In the genomic region with DNA sequence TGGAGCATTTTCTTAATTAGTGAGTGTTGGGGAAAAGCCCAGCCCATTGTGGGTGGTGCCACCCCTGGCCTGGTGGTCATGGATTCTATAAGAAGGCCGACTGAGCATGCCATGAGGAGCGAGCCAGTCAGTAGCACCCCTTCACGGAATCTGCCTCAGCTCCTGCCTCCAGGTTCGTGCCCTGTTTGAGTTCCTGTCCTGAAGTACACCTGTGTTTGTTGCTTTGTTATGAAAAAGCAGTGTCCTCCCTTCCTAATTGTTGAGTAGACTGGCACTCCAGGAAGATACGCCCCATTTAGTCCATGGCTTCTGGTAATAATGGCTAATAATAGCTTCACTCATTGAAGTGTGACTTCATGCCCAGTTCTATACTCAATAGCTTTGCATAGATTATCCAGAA, we compare ENCODE assay signal across 9 mouse cellular contexts. TPM values are rescaled to one million over a fixed set of nuclear protein-coding genes. Genes with fewer than 3 reads are reported as not detected.
DNase-seq lines count a peak whose midpoint lies in the region; ATAC-seq lines count a peak whose summit lies in the region.
"Had no signal": no experiment of that assay in that cellular context is flagged by ENCODE, and none has a peak within 500 bp of the region (broad histone marks: within the 10 kb centered on the region; RNA-seq: fewer than 3 reads in every experiment).

A gene (plus strand): TSS at position 123 of the 400 bp plus-strand sequence.

- no peak within 1 kb of the TSS for H3K27ac ChIP-seq in kidney, embryonic 15.5 days
- H3K27ac ChIP-seq in embryonic facial prominence, embryonic 11.5 days (replicated peaks; ENCODE audit: low read depth, low read length): no peak within 1 kb of the TSS
- no peak within 1 kb of the TSS for H3K27ac ChIP-seq in hindbrain, embryonic 14.5 days
- H3K27ac ChIP-seq in midbrain, embryonic 15.5 days: 0 out of 2 replicates have a peak within 1 kb of the TSS, but pooled peaks have one; percentile 14

- H3K4me1 ChIP-seq in kidney, embryonic 15.5 days: peaks cover 13% of the 10 kb centered on the region; the same call in 1 of the 2 replicates
- no peaks in the 10 kb centered on the region; the same call in 1 of the 2 replicates for H3K4me1 ChIP-seq in embryonic facial prominence, embryonic 11.5 days (ENCODE audit: control insufficient read depth, insufficient read depth, low read length)
- peaks cover 11% of the 10 kb centered on the region; the same call in 1 of the 2 replicates for H3K4me1 ChIP-seq in hindbrain, embryonic 14.5 days (replicated peaks; ENCODE audit: control insufficient read depth, insufficient read depth, low read length)
- peaks cover 15% of the 10 kb centered on the region for H3K4me1 ChIP-seq in midbrain, embryonic 15.5 days

- ATAC-seq in kidney, embryonic 15.5 days (replicated peaks; ENCODE audit: low FRiP score): no peak
- ATAC-seq in embryonic facial prominence, embryonic 11.5 days (replicated peaks; ENCODE audit: insufficient number of reproducible peaks, low FRiP score, low TSS enrichment, low read depth): 0 out of 2 replicates have a peak, but pooled peaks have one; percentile 11
- no peak for ATAC-seq in hindbrain, embryonic 14.5 days (ENCODE audit: low FRiP score)
- no peak for ATAC-seq in midbrain, embryonic 15.5 days (replicated peaks)

- H3K9ac ChIP-seq in kidney, embryonic 15.5 days: no peak within 1 kb of the TSS
- H3K9ac ChIP-seq in embryonic facial prominence, embryonic 11.5 days (replicated peaks; ENCODE audit: low read length): no peak within 1 kb of the TSS
- H3K9ac ChIP-seq in hindbrain, embryonic 14.5 days: no peak within 1 kb of the TSS
- H3K9ac ChIP-seq in midbrain, embryonic 15.5 days: no peak within 1 kb of the TSS

- H3K27me3 ChIP-seq in kidney, embryonic 15.5 days: peaks cover 18% of the 10 kb centered on the region; the same call in 1 of the 2 replicates
- H3K27me3 ChIP-seq in embryonic facial prominence, embryonic 11.5 days (ENCODE audit: control insufficient read depth, insufficient read depth, low read length): no peaks in the 10 kb centered on the region
- no peaks in the 10 kb centered on the region for H3K27me3 ChIP-seq in hindbrain, embryonic 14.5 days (ENCODE audit: control insufficient read depth, insufficient read depth, low read length)
- H3K27me3 ChIP-seq in midbrain, embryonic 15.5 days (replicated peaks): 0 out of 2 replicates have a peak, but pooled peaks cover 3% of the 10 kb centered on the region

- 63% methylated on average over 5 of the region's 5 CpGs for WGBS in kidney, embryonic 15.5 days
- 59% methylated on average over 5 of the region's 5 CpGs for WGBS in embryonic facial prominence, embryonic 11.5 days
- WGBS in hindbrain, embryonic 14.5 days: 58% methylated on average over 5 of the region's 5 CpGs
- 66% methylated on average over 5 of the region's 5 CpGs for WGBS in midbrain, embryonic 15.5 days

- H3K4me2 ChIP-seq in kidney, embryonic 15.5 days: peak within 1 kb of the TSS; percentile 46
- H3K4me2 ChIP-seq in embryonic facial prominence, embryonic 11.5 days (ENCODE audit: low read depth, low read length): 0 out of 2 replicates have a peak within 1 kb of the TSS, but pooled peaks have one; percentile 25
- H3K4me2 ChIP-seq in hindbrain, embryonic 14.5 days (replicated peaks): peak within 1 kb of the TSS; percentile 19
- peak within 1 kb of the TSS; percentile 28 for H3K4me2 ChIP-seq in midbrain, embryonic 15.5 days

- H3K4me3 ChIP-seq in kidney, embryonic 15.5 days (replicated peaks): no peak within 1 kb of the TSS
- no peak within 1 kb of the TSS for H3K4me3 ChIP-seq in embryonic facial prominence, embryonic 11.5 days (ENCODE audit: low read depth, low read length)
- H3K4me3 ChIP-seq in hindbrain, embryonic 14.5 days (replicated peaks; ENCODE audit: low read length): no peak within 1 kb of the TSS
- H3K4me3 ChIP-seq in midbrain, embryonic 15.5 days: peak within 1 kb of the TSS; percentile 9

- no peak for DNase-seq in kidney, adult 18-20 months
- no peak for DNase-seq in embryonic facial prominence, embryonic 11.5 days (ENCODE audit: low spot score)
- DNase-seq in hindbrain, embryonic 14.5 days (ENCODE audit: low spot score): no peak
- no peak for DNase-seq in urinary bladder, postnatal 10 days (ENCODE audit: low spot score)
- no peak for DNase-seq in adrenal gland, adult 18-20 months (ENCODE audit: low spot score in 2 of 2)
- no peak for DNase-seq in MN1 (ENCODE audit: low spot score)

- H3K36me3 ChIP-seq in kidney, embryonic 15.5 days: no peaks in the 10 kb centered on the region
- H3K36me3 ChIP-seq in embryonic facial prominence, embryonic 11.5 days (replicated peaks; ENCODE audit: control insufficient read depth, insufficient read depth, low read depth, low read length): no peaks in the 10 kb centered on the region
- no peaks in the 10 kb centered on the region for H3K36me3 ChIP-seq in hindbrain, embryonic 14.5 days (replicated peaks; ENCODE audit: control insufficient read depth, insufficient read depth)
- H3K36me3 ChIP-seq in midbrain, embryonic 15.5 days (replicated peaks): no peaks in the 10 kb centered on the region

- no peaks in the 10 kb centered on the region for H3K9me3 ChIP-seq in kidney, embryonic 15.5 days (replicated peaks)
- H3K9me3 ChIP-seq in embryonic facial prominence, embryonic 11.5 days (replicated peaks; ENCODE audit: control insufficient read depth, low read length): no peaks in the 10 kb centered on the region
- no peaks in the 10 kb centered on the region for H3K9me3 ChIP-seq in hindbrain, embryonic 14.5 days (ENCODE audit: control insufficient read depth, low read length)
- H3K9me3 ChIP-seq in midbrain, embryonic 15.5 days: no peaks in the 10 kb centered on the region

RNA-seq across cellular contexts. Expression of the gene that starts here (rescaled TPM):
- not detected in 2 replicates for polyA plus RNA-seq in kidney, embryonic 15.5 days (2015; fragmentation: Nextera tagmentation; extraction: Ambion mirVana)
- polyA plus RNA-seq in embryonic facial prominence, embryonic 11.5 days (2014; fragmentation: Nextera tagmentation; extraction: Ambion mirVana): not detected in 2 replicates
- 0.15 TPM in 1 of 2 replicates, not detected in the other for polyA plus RNA-seq in hindbrain, embryonic 14.5 days (2014; fragmentation: Nextera tagmentation; extraction: Ambion mirVana)
- 0.33 and 0.45 TPM in 2 replicates for polyA plus RNA-seq in midbrain, embryonic 15.5 days (2015; fragmentation: Nextera tagmentation; extraction: Ambion mirVana)
- total RNA-seq in adrenal gland, adult 18-20 months (2021): not detected
- polyA plus RNA-seq: stomach, embryonic 16.5 days had no signal

Comparison
In these comparisons a context has a peak if more than half of its experiments do, and no peak if none do; other contexts are left out.
1. Peak in ATAC-seq and H3K4me2 ChIP-seq in embryonic facial prominence, embryonic 11.5 days; RNA of the gene not detected or under 1 TPM.